Mouse (Mus musculus) MEL (cell line): ENCODE data around the gene Atg4b.
A peak's percentile ranks its signal among the peaks of the same experiment; 100 is the strongest.

Experiments
- E2F4 ChIP-seq: IDR thresholded peaks from 2 replicates; pipeline ENCODE4 v1.6.1; 2011; ENCODE audit warnings: low read depth, low read length, improper control_type of control experiment, borderline replicate concordance
- ETS1 ChIP-seq: IDR thresholded peaks from 2 replicates; pipeline ENCODE4 v1.6.1; 2012; ENCODE audit warnings: low read depth, mild to moderate bottlenecking, inconsistent platforms, low read length, improper control_type of control experiment, moderate library complexity
- JUND ChIP-seq: IDR thresholded peaks from 2 replicates; pipeline ENCODE4 v1.6.1; 2011; ENCODE audit warnings: low read depth, mild to moderate bottlenecking, improper control_type of control experiment, low read length
- MEF2A ChIP-seq: IDR thresholded peaks from 2 replicates; pipeline ENCODE4 v1.6.1; 2014; ENCODE audit warnings: low read depth, mild to moderate bottlenecking, inconsistent platforms, low read length, improper control_type of control experiment; ENCODE audit not compliant: poor library complexity, insufficient replicate concordance, severe bottlenecking; ENCODE audit errors: extremely low read depth
- POLR2A ChIP-seq, 2 experiments: IDR thresholded peaks; 2 replicates each; pipeline ENCODE4 v1.6.1; 2011 to 2012; ENCODE audit warnings: low read length in 2 of 2, mild to moderate bottlenecking in 2 of 2, control low read depth in 1 of 2, improper control_type of control experiment in 1 of 2, low read depth in 1 of 2, moderate library complexity in 1 of 2; ENCODE audit not compliant: control insufficient read depth in 1 of 2, insufficient read depth in 1 of 2, poor library complexity in 1 of 2
- ZNF384 ChIP-seq: IDR thresholded peaks from 2 replicates; pipeline ENCODE4 v1.6.1; 2012; ENCODE audit warnings: low read depth, mild to moderate bottlenecking, inconsistent platforms, low read length, improper control_type of control experiment

DNA sequence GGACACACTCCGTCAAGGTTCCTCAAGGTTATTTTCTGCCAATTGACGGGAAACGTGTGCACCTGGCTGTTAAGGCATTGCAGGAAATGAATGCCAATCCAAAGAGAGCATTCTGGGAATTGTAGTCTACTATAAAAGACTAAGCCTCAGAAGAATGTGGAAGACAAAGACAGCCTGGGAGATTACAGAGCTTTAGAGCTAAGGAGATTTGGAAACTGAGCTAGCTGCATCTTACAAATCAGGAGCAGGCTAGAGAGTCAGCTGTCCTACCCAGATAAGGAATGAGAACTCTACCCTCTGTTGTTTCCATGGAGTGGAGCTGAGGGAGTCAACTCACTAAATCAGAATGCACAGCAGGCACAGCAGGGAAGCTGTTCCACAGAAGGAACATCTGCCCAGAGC lies 19.4 kb upstream of the Atg4b start:
- TF ChIP-seq ETS1, result 0 out of 2 replicates have a peak, but pooled peaks have one; percentile 19
- no peak for TF ChIP-seq MEF2A
- TF ChIP-seq ZNF384, result no peak
- TF ChIP-seq POLR2A (IDR thresholded peaks at IDR 0.05; ENCODE audit: control insufficient read depth in 1 of 2, insufficient read depth in 1 of 2, low read depth in 1 of 2, low read length in 2 of 2, poor library complexity in 1 of 2), result no peak
- TF ChIP-seq JUND, result no peak
- TF ChIP-seq E2F4, result no peak
